Mouse (Mus musculus): ENCODE results near the gene Fam180a. TPM values are rescaled to one million over a fixed set of nuclear protein-coding genes. Genes with fewer than 3 reads are reported as not detected.
"Not testable (repeated sequence)": the region's sequence is repeated elsewhere in the genome, so short reads cannot be mapped to it uniquely, and the experiment has no call there.

The Fam180a gene
- polyA plus RNA-seq (2015; fragmentation: Nextera tagmentation; extraction: Ambion mirVana), result 0.29 and 0.65 TPM in 2 replicates

DNA sequence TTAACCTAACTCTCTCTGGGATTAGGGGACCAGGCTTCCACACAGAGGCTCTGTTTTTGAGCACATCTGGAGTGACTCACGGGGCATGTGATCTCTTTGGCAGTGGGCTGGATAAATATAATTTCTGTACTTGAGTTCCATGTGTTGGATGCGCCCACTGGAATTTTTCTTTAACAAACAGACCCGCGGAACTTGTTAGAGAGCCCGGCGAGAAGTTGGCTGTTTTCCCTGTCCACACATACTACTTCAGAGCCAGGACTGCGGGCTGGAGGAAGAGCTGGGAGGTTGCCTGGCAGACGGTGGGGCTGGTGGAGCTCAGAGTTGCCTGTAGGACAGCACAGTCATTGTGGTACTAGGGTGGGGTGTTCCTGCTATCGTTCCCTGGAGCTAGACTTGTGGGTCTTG, at the start of gene Fam180a:
Gene Fam180a, minus strand, starts transcription at position 31 of the 405 bp plus-strand sequence.
- no peak within 1 kb of the TSS for H3K9ac ChIP-seq
- WGBS, result 38% methylated on average over 9 of the region's 9 CpGs
- ATAC-seq (ENCODE audit: extremely low read depth, insufficient number of reproducible peaks, low FRiP score, low TSS enrichment), result peak; percentile 46; the same call in 1 of the 2 replicates
- 0 out of 2 replicates have a peak, but pooled peaks cover 2% of the 10 kb centered on the region for H3K27me3 ChIP-seq (replicated peaks)
- peaks cover 21% of the 10 kb centered on the region for H3K4me1 ChIP-seq
- no peak within 1 kb of the TSS for H3K4me2 ChIP-seq
- H3K9me3 ChIP-seq, result no peaks in the 10 kb centered on the region
- H3K4me3 ChIP-seq, result no peak within 1 kb of the TSS
- H3K27ac ChIP-seq (replicated peaks), result peak within 1 kb of the TSS; percentile 43
- H3K36me3 ChIP-seq, result no peaks in the 10 kb centered on the region

DNA sequence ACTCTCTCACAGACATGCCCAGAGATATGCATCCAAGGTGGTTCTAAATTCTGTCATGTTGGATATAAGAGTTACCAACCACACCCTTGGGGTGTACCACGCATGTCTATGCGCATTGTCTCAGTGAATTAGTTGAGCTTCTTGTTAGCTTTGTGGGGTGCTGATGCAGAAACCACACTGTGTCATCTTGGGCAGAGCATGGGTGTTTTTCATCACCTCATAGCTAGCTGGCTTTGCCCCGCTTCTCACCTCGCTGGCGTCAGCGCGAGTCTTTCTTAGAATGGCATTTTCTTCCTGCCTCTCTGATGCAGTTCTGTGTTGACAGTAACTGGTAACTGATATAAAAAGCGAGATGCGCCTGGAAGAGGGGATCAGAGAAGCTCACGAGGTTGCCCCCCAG, 48.1 kb upstream of the Fam180a start:
- no peak for ATAC-seq (ENCODE audit: extremely low read depth, insufficient number of reproducible peaks, low FRiP score, low TSS enrichment)
- WGBS, result 74% methylated on average over 10 of the region's 10 CpGs

DNA sequence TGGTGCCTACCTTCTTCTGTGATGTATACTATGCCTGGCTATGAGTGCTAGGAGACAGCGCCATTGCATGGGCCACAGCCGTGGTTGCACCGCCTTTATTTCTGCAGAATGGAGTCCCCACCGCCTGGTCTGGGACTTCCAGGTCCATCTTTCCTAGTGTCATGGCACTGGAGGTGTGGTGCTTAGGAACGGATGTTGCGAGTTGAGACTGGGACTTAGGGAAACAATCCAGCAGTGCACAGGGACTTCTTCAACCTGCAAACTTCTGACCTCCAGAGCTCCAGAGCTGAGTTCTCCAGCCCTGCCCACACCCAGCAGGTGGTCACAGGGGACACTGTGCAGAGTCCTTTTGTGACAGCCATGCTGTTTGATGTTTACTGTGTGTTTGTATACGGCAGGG, 44.4 kb upstream of the Fam180a start:
- WGBS, result 92% methylated on average over 7 of the region's 7 CpGs
- Histone ChIP-seq H3K4me3 (no peak overlapping the region), H3K4me2 (no peak overlapping the region), H3K9me3 (no peaks in the 10 kb centered on the region), H3K36me3 (no peaks in the 10 kb centered on the region), H3K27me3 (replicated peaks) (no peaks in the 10 kb centered on the region), H3K9ac (no peak overlapping the region), H3K4me1 (no peaks in the 10 kb centered on the region), H3K27ac (replicated peaks) (no peak overlapping the region)
- ATAC-seq (ENCODE audit: extremely low read depth, insufficient number of reproducible peaks, low FRiP score, low TSS enrichment), result no peak

More for the DNA sequence above, 48.1 kb upstream of the Fam180a start:
- Histone ChIP-seq H3K36me3 (no peaks in the 10 kb centered on the region), H3K27ac (replicated peaks) (no peak overlapping the region), H3K9ac (no peak overlapping the region), H3K4me1 (no peaks in the 10 kb centered on the region), H3K4me2 (no peak overlapping the region), H3K4me3 (no peak overlapping the region), H3K9me3 (no peaks in the 10 kb centered on the region), H3K27me3 (replicated peaks) (no peaks in the 10 kb centered on the region)

DNA sequence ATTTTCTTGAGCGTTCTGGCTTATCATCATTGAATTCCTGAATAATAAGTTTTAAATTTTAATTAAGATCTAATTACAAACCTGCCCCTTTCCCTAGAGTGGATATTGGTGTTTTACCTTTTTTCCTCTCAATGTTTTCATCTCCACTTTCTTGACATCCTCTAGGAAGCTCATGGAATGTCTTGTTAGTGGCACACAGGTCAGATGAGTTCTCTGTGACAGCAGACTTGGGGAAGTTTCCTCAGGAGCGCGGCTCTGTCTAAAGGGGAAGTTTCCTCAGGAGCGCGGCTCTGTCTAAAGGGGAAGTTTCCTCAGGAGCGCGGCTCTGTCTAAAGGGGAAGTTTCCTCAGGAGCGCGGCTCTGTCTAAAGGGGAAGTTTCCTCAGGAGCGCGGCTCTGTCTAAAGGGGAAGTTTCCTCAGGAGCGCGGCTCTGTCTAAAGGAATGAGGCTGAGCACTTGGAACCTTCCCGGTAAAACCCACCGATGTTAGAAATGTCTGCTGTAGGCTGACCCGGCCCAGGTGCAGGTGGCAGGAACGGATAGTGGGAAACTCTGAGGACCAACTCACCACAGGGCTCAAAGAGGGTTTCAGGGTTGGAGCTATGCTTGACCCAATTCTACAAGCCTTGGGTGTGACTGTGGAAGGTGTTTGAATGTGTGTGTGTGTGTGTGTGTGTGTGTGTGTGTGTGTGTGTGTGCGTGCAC, 43.8 kb upstream of the Fam180a start:
- not testable (repeated sequence) for H3K4me3 ChIP-seq; ATAC-seq (ENCODE audit: extremely low read depth, insufficient number of reproducible peaks, low FRiP score, low TSS enrichment); H3K9me3 ChIP-seq; H3K27me3 ChIP-seq (replicated peaks); H3K36me3 ChIP-seq; H3K27ac ChIP-seq (replicated peaks); H3K9ac ChIP-seq; H3K4me2 ChIP-seq; H3K4me1 ChIP-seq
- 74% methylated on average over 15 of the region's 18 CpGs for WGBS

DNA sequence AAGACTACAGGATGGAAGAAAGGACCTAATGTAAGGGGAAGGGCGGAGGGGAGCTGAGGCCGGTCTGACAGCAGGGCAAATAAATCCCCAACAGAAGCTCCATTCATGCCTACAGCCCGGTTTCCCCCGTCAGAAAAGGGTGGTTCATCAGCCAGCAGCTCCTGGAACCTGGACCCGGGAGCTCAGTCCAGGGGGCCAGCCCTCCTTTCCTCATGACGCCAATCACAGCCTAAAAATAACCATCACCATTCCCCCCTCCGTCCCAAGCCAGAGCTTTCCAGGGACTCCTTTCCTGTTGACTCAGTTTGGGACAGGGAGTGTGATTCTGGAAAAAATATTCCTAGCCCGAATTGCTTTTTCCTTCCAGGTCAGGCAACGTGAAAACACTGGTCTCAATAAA, 36.7 kb upstream of the Fam180a start:
- Histone ChIP-seq H3K4me3 (peak overlapping the region; percentile 29), H3K4me2 (peak overlapping the region; percentile 64), H3K27me3 (replicated peaks) (no peaks in the 10 kb centered on the region), H3K36me3 (no peaks in the 10 kb centered on the region), H3K9me3 (no peaks in the 10 kb centered on the region), H3K4me1 (peaks cover 14% of the 10 kb centered on the region), H3K27ac (replicated peaks) (peak overlapping the region; percentile 68), H3K9ac (peak overlapping the region; percentile 71)
- 20% methylated on average over 9 of the region's 9 CpGs for WGBS
- ATAC-seq (ENCODE audit: extremely low read depth, insufficient number of reproducible peaks, low FRiP score, low TSS enrichment), result no peak

DNA sequence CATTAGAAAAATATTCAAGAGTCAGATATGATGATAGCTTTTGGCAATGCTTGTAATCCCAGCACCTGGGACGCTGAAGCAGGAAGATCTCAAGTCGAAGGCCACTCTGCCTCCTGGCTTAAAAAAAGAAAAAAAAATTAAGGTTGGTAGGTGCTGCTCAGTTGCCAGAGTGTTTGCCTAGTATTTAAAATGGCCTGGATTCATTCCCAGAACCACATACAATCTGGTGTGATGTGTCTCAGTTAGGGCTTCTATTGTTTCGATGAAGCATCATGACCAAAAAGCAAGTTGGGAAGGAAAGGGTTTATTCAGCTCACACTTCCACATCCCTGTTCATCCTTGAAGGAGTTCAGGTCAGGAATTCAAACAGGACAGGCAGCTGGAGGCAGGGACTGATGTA, 29.4 kb upstream of the Fam180a start:
- Histone ChIP-seq H3K27ac (replicated peaks) (no peak overlapping the region), H3K4me3 (no peak overlapping the region), H3K4me1 (peaks cover 15% of the 10 kb centered on the region), H3K27me3 (replicated peaks) (no peaks in the 10 kb centered on the region), H3K36me3 (no peaks in the 10 kb centered on the region), H3K4me2 (no peak overlapping the region), H3K9me3 (no peaks in the 10 kb centered on the region), H3K9ac (no peak overlapping the region)
- ATAC-seq (ENCODE audit: extremely low read depth, insufficient number of reproducible peaks, low FRiP score, low TSS enrichment), result no peak
- 89% methylated on average over 3 of the region's 3 CpGs for WGBS

DNA sequence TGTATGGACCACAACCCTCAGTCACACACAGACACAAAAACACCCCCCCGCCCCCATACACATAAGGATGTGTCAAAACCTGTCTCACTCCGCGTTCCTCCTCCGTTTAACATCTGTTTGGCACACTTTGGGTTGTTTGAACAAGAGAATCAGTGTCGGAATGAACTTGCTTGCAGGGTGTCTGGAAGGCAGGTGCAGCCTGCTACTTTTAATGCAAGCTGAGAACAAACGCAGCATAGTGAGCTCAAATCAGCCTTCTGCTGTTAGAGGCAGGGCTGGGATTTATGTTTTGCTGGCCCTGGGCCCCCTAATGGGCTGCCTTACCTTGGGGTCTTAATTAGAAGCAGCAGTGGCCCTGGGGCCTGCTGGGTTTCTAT, 28.7 kb upstream of the Fam180a start:
- ATAC-seq (ENCODE audit: extremely low read depth, insufficient number of reproducible peaks, low FRiP score, low TSS enrichment), result no peak
- no peaks in the 10 kb centered on the region for H3K9me3 ChIP-seq
- H3K4me2 ChIP-seq, result 0 out of 2 replicates have a peak overlapping the region, but pooled peaks have one; percentile 42
- no peaks in the 10 kb centered on the region for H3K27me3 ChIP-seq (replicated peaks)
- WGBS, result 41% methylated on average over 6 of the region's 6 CpGs
- no peak overlapping the region for H3K4me3 ChIP-seq
- peaks cover 15% of the 10 kb centered on the region for H3K4me1 ChIP-seq
- no peaks in the 10 kb centered on the region for H3K36me3 ChIP-seq
- H3K27ac ChIP-seq (replicated peaks), result no peak overlapping the region
- H3K9ac ChIP-seq, result 0 out of 2 replicates have a peak overlapping the region, but pooled peaks have one; percentile 14

DNA sequence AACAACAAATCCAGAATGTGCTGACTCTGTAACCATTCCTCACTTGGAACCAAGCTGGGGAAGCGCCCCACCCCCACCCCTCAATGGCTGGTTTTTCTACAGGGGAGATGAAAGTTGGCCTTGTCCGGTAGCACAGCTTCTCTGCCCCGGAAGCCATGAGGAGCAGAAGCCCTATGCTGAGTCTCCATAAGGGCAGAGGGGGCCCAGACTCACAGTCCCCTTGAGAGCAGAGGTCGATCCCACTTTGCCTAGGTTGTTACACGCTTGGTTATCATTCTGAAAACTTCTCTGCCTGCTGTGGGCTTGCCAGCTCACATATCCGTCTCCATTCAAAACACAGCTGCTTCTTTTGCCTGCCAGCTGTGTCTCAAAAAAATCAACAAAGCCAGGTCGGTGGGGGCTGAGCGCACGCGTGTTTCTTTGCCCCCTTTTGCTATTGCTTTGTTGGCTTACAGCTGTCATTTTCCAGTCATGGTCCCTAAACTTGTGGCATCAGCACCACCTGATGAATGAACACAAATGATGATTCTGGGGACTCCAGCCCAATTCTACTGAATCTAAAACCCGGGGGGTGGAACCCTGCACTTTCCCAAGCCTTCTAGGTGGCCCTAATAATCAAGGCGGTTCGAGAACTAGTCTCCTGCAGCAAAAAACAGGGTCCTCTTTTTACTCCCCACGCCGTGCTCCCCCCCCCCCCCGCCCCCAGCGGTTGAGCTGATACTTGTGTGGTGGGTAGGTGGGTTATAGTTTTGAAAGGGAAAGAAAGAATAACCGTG, 28.1 kb upstream of the Fam180a start:
- Histone ChIP-seq H3K4me1 (peaks cover 15% of the 10 kb centered on the region), H3K4me2 (peak overlapping the region; percentile 42), H3K27me3 (replicated peaks) (no peaks in the 10 kb centered on the region), H3K9ac (peak overlapping the region; percentile 14; the same call in 1 of the 2 replicates), H3K36me3 (no peaks in the 10 kb centered on the region), H3K27ac (replicated peaks) (no peak overlapping the region), H3K9me3 (no peaks in the 10 kb centered on the region), H3K4me3 (no peak overlapping the region)
- WGBS, result 23% methylated on average over 17 of the region's 18 CpGs
- no peak for ATAC-seq (ENCODE audit: extremely low read depth, insufficient number of reproducible peaks, low FRiP score, low TSS enrichment)

DNA sequence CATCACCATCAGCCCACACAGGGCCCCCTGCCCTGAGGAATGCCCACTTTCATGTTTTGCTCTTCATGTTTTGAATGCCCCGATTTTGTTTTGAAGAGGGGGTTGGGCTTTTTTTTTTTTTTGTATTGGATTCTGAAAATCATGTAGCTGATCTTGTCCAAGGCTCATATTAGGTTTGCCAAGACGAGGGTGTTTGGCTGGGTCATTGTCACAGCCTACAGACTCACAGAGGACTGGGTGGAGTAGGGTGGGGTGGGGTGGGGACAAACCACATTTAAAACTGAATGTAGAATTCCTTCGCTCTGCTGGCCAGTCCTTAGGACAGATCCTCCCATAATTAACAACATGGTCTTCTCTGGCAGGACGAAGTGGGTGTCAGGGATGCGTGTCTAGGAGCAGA, 27.5 kb upstream of the Fam180a start:
- Histone ChIP-seq H3K27me3 (replicated peaks) (no peaks in the 10 kb centered on the region), H3K9ac (no peak overlapping the region), H3K4me1 (peaks cover 15% of the 10 kb centered on the region), H3K4me3 (no peak overlapping the region), H3K36me3 (no peaks in the 10 kb centered on the region), H3K4me2 (peak overlapping the region; percentile 42), H3K27ac (replicated peaks) (no peak overlapping the region), H3K9me3 (no peaks in the 10 kb centered on the region)
- WGBS, result 64% methylated on average over 5 of the region's 5 CpGs
- no peak for ATAC-seq (ENCODE audit: extremely low read depth, insufficient number of reproducible peaks, low FRiP score, low TSS enrichment)

DNA sequence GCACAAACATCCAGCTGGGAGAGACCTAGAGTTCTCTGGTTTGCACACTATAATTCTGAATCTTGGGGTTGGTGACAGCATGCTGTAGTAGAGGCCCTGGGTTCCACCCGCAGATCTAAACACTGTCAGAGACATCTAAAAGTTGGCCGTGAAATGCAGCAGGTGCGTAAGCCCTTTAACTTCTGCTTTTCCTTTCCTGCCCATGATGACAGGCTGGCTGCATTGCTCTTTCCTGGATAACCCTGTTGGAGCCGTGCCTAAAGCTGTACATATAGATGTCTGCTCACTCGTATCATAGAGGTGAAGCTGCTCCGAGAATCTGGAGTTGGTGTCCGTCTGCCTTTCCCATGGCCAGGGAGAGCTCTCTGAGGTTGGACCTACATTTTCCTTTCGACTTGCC, 26.9 kb upstream of the Fam180a start:
- H3K4me2 ChIP-seq, result no peak overlapping the region
- WGBS, result 65% methylated on average over 8 of the region's 8 CpGs
- peaks cover 15% of the 10 kb centered on the region for H3K4me1 ChIP-seq
- no peak overlapping the region for H3K9ac ChIP-seq
- H3K36me3 ChIP-seq, result no peaks in the 10 kb centered on the region
- H3K27ac ChIP-seq (replicated peaks), result no peak overlapping the region
- H3K27me3 ChIP-seq (replicated peaks), result no peaks in the 10 kb centered on the region
- no peak for ATAC-seq (ENCODE audit: extremely low read depth, insufficient number of reproducible peaks, low FRiP score, low TSS enrichment)
- no peak overlapping the region for H3K4me3 ChIP-seq
- H3K9me3 ChIP-seq, result no peaks in the 10 kb centered on the region

DNA sequence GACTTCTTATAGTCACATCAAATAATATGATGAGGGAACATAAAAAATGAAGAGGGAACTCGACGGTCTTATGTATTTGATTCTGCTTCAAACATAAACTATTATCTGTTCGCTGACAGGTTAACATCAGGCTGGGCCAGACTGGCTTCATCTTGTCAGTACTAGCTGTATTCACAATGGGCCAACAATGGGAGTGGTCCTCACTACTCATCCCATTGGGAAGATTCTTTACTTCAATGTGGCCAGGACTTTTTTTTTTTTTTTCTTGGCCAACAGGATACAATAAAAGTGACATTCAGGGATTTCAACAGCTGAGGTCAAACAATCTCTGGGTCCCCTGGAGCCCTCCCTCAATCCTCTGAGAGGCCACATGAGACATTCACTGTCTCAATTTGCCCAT, 25.9 kb upstream of the Fam180a start:
- Histone ChIP-seq H3K9ac (no peak overlapping the region), H3K27ac (replicated peaks) (no peak overlapping the region), H3K9me3 (no peaks in the 10 kb centered on the region), H3K27me3 (replicated peaks) (no peaks in the 10 kb centered on the region), H3K4me3 (no peak overlapping the region), H3K4me2 (no peak overlapping the region), H3K4me1 (peaks cover 15% of the 10 kb centered on the region), H3K36me3 (no peaks in the 10 kb centered on the region)
- no peak for ATAC-seq (ENCODE audit: extremely low read depth, insufficient number of reproducible peaks, low FRiP score, low TSS enrichment)
- 88% methylated on average over 3 of the region's 3 CpGs for WGBS
